Mouse (Mus musculus) frontal cortex, postnatal 25 days (tissue): ENCODE data around the gene Ly6g6f.
A peak's percentile ranks its signal among the peaks of the same experiment; 100 is the strongest.
"Not testable (repeated sequence)": the region's sequence is repeated elsewhere in the genome, so short reads cannot be mapped to it uniquely, and the experiment has no call there.

ENCODE experiments used
- DNase-seq, 2 experiments: peaks; one replicate each; pipeline ENCODE4 v3.0.0; 2022; ENCODE audit warnings: low spot score in 2 of 2

The Ly6g6f gene

GRCm38 (mm10) chr17:35052271-35052798, 33.1 kb downstream of the Ly6g6f start:
- DNase-seq: no peak

- no peak for DNase-seq
Observed at GRCm38 (mm10) chr17:35051156-35052086, 34.0 kb downstream of the Ly6g6f start.

DNA sequence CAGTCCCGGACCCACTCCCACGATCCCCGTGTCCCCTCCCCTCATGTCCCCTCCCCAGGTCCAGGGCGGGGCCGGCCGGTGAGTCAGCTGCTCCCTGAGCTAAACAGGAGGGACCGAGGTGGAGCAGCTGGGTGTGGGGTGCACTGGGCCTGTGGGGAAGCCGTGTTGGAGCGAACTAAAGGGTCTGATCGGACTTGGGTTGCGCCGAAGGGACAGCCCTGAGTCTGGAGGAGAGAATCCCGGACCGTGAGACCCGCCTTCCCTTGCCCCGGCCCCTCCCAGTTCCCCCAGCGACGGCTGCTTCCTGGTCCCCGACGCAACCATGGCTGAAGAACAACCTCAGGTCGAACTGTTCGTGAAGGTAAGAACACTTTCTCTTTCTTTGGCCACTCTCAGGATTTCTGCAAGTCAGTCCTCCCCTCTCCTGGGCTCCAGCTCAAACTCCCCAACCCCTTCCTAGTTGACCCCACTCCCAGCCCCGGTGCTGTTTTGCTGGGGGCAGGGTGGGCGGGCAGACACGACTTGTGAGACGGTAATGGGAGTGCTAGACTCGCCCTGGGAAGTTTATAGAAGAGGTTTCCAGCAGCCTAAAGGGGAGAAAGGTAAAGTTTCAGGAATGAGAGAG, 35.2 kb downstream of the Ly6g6f start:
- no peak for DNase-seq

GRCm38 (mm10) chr17:35049561-35050016, 35.8 kb downstream of the Ly6g6f start, which contains the start of gene Clic1:
Gene Clic1, plus strand, starts transcription at chr17:35049966.
- DNase-seq: no peak

- DNase-seq: no peak
Observed at GRCm38 (mm10) chr17:35048932-35049440, 36.4 kb downstream of the Ly6g6f start.

DNA sequence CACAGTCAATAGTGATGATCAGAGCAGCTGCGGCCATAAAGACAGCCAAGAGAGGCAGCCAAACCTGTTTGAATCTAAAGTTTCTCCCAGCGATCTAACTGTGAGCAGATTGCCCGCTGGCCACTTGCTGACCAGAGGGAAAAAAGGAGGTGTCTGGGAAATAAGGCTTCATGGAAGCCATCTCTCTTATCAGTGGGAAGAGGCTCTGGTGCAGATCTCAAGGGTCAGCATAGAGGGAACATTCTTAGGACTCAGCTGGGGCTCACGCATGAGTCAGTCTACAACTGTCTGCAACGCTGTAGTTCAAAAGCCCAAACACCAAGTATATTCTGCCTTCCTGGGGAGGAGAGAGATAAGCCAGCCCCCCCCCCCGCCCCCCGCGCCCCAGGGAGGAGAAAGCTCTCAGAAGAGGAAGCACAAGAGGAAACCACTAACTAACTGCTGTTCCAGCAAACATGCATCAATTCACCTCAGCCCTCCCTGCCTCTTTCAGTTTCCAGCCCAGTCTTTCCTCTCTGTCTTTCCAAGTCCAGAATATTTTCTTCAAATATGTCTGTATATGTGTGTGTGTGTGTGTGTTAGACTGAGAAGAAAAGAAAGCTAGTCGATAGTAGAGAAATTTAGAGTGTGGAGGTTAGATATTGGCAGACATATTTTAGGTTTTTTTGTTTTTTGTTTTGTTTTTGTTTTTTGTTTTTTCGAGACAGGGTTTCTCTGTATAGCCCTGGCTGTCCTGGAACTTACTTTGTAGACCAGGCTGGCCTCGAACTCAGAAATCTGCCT, 37.1 kb downstream of the Ly6g6f start:
- no peak for DNase-seq

DNA sequence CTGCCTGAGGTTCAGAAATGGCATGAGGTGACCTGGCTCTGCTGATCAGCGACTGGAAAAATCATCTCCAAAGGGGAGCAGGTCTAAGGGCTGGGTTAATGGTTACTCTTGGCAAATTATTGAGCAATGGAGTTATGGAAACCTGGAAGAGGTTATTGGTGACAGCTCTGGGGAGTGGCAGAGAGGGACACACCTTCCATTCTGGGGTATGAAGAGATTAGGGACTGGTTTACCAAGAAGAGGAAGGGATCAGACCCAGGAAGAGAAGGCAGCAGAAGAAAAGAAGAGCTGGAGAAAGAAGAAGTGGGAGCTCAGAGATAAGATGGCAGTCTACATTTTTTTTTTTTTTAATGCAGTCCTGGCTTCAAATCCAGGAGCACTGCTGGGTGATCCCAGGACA, 37.7 kb downstream of the Ly6g6f start:
- no peak for DNase-seq

- peak; percentile 86 to 92 for DNase-seq
Observed at GRCm38 (mm10) chr17:35046681-35047455, 38.5 kb downstream of the Ly6g6f start, which contains the start of gene Msh5. Gene Msh5, minus strand, starts transcription at chr17:35046745.

DNA sequence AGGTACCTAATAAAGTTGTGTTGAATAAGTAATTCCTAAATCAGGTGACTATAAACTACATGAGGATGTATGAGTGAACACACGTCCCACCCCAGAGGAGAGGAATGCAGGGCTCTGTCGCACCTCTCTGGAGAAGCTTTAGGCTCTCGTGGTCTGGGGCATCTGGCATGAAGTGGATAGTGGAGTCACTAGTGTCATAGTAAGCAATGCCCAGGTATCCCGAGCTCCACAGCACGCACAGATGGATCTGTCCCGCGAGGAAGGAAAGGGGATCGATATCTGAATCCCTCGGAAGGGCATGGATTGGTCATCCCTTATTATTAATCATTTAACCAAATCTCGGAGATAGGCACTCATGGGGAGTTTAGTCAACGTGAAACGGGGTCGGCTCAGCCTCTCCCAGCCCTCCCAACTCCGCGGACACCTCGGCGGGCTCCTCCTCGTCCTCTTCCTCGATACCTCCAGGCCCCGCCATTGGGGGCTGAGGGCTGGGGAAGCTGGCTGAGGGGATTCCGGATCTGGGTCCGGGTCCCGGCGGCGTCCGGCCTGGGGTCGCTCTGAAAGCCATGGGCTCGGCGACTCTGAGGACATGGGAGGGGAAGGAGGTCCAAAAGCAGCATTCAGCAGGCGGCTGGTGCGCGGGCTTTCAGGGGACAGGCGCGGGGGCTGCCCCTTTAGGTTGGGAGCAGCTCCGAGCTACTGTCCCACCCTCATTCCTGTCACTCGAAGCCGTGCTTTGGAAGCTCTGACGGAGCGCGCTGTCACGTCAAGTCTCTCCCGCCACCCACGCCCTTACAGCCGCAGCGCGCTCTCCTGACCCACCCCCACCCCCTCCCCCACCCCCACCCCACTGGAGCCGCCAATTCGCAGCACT, 39.4 kb downstream of the Ly6g6f start:
- DNase-seq: no peak

GRCm38 (mm10) chr17:35044904-35045806, 40.3 kb downstream of the Ly6g6f start:
- no peak for DNase-seq

- DNase-seq: no peak
Observed at GRCm38 (mm10) chr17:35043794-35044193, 41.6 kb downstream of the Ly6g6f start.

GRCm38 (mm10) chr17:35039121-35039873, 46.1 kb downstream of the Ly6g6f start:
- no peak for DNase-seq

DNA sequence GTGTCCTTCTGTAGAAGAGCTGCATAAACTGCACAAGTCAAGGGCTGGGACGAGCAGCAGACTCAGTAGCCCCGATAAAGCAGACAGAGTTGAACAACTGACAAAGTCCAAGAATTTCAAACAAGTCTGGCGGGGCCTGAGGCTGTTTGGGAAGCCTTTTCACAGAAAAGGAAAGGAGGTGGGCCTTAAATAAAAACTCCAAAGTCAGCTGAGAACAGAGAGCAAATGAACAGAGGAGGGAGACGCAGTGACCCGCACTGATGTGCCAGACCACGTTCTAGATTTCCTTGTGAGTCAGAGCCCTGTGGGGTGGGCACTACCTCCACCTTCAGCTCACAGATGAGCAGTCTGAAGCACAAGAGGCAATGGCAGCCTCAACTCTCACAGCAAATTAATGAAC, 50.5 kb downstream of the Ly6g6f start:
- DNase-seq: no peak

- not testable (repeated sequence) for DNase-seq
Observed at GRCm38 (mm10) chr17:35033703-35034102, 51.7 kb downstream of the Ly6g6f start.

- no peak for DNase-seq
Observed at GRCm38 (mm10) chr17:35032323-35032870, 53.0 kb downstream of the Ly6g6f start.

DNA sequence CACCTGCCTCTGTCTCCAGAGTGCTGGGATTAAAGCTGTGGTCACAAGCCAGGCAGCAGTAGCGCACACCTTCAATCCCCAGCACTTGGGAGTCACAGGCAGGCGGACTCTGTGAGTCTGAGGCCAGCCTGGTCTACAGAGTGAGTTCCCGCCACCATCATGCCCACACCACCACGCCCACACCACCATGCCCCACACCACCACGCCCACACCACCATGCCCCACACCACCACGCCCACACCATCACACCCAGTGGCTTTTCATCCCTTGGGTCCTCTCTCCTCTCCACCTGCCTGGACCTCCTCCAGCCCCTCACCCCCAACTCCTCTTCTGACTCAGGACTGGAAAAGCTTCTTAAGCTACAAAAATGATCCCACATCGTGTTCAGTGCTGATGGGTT, 53.5 kb downstream of the Ly6g6f start:
- DNase-seq: no peak

- no peak for DNase-seq
Observed at GRCm38 (mm10) chr17:35031272-35031671, 54.1 kb downstream of the Ly6g6f start.
